Mouse (Mus musculus) limb, embryonic 13.5 days (tissue): ENCODE measurements at regions not wholly inside any gene's neighbourhood (a gene's known extent, or its start where the extent isn't known, plus 50 kb on each side); places are given as distances from the start of the nearest gene placed in this dataset.

ENCODE experiments used
- ATAC-seq: fragments of 200-750 bp; cut with Nextera tagmentation; 2 replicates; pipeline ENCODE4 v1.8.0; 2017; ENCODE audit warnings: low read depth, moderate number of reproducible peaks, moderate TSS enrichment; ENCODE audit not compliant: low FRiP score
- H3K27ac ChIP-seq: fragments of 300-500 bp; sonication (generic); 2 replicates; pipeline ENCODE4 v1.5.1; 2015; ENCODE audit warnings: inconsistent platforms, mild to moderate bottlenecking, moderate library complexity
- H3K27me3 ChIP-seq: fragments of 300-500 bp; sonication (generic); 2 replicates; pipeline ENCODE4 v1.6.1; 2015; ENCODE audit warnings: mild to moderate bottlenecking, inconsistent platforms
- H3K36me3 ChIP-seq: fragments of 300-500 bp; sonication (generic); 2 replicates; pipeline ENCODE4 v1.6.1; 2015; ENCODE audit warnings: inconsistent platforms, mild to moderate bottlenecking, moderate library complexity
- H3K4me1 ChIP-seq: fragments of 300-500 bp; sonication (generic); 2 replicates; pipeline ENCODE4 v1.6.1; 2015; ENCODE audit warnings: inconsistent platforms
- H3K4me2 ChIP-seq: fragments of 300-500 bp; sonication (generic); replicated peaks from 2 replicates; pipeline ENCODE4 v1.6.1; 2015; ENCODE audit warnings: inconsistent platforms, mild to moderate bottlenecking, moderate library complexity
- H3K4me3 ChIP-seq: fragments of 300-500 bp; sonication (generic); 2 replicates; pipeline ENCODE4 v1.5.1; 2015; ENCODE audit warnings: moderate library complexity, mild to moderate bottlenecking, inconsistent platforms
- H3K9ac ChIP-seq: fragments of 300-500 bp; sonication (generic); 2 replicates; pipeline ENCODE4 v1.6.1; 2015; ENCODE audit warnings: mild to moderate bottlenecking, inconsistent platforms
- H3K9me3 ChIP-seq: fragments of 300-500 bp; sonication (generic); 2 replicates; pipeline ENCODE4 v1.6.1; 2016; ENCODE audit warnings: inconsistent platforms
- WGBS: fragments of 180-500 bp; shearing (Covaris S2); methylation state at CpG from one replicate; pipeline ENCODE4 v1.1.7; 2015; 5-methylcytosine and 5-hydroxymethylcytosine counted together

GRCm38 (mm10) chr9:52337786-52338322, 169.5 kb upstream of the Zc3h12c start:
- WGBS, result 81% methylated on average over 4 of the region's 4 CpGs
- Histone ChIP-seq H3K36me3 (no peaks in the 10 kb centered on the region), H3K27me3 (no peaks in the 10 kb centered on the region), H3K9ac (no peak overlapping the region), H3K27ac (no peak overlapping the region), H3K4me2 (no peak overlapping the region), H3K9me3 (no peaks in the 10 kb centered on the region), H3K4me1 (0 out of 2 replicates have a peak, but pooled peaks cover 6% of the 10 kb centered on the region), H3K4me3 (no peak overlapping the region)
- no peak for ATAC-seq

GRCm38 (mm10) chr9:52334767-52335166, 166.4 kb upstream of the Zc3h12c start:
- Histone ChIP-seq H3K9me3 (no peaks in the 10 kb centered on the region), H3K4me3 (no peak overlapping the region), H3K9ac (no peak overlapping the region), H3K27ac (no peak overlapping the region), H3K36me3 (no peaks in the 10 kb centered on the region), H3K4me1 (0 out of 2 replicates have a peak, but pooled peaks cover 6% of the 10 kb centered on the region), H3K27me3 (no peaks in the 10 kb centered on the region), H3K4me2 (no peak overlapping the region)
- WGBS, result 79% methylated on average over 3 of the region's 3 CpGs
- ATAC-seq, result no peak

GRCm38 (mm10) chr9:52333884-52334283, 165.5 kb upstream of the Zc3h12c start:
- Histone ChIP-seq H3K4me2 (no peak overlapping the region), H3K27ac (no peak overlapping the region), H3K36me3 (no peaks in the 10 kb centered on the region), H3K9me3 (no peaks in the 10 kb centered on the region), H3K4me3 (no peak overlapping the region), H3K4me1 (0 out of 2 replicates have a peak, but pooled peaks cover 6% of the 10 kb centered on the region), H3K27me3 (no peaks in the 10 kb centered on the region), H3K9ac (no peak overlapping the region)
- 24% methylated on average over 2 of the region's 2 CpGs for WGBS
- ATAC-seq, result peak; percentile 40; the same call in 1 of the 2 replicates

- no peak overlapping the region for H3K27ac ChIP-seq
- no peak overlapping the region for H3K4me2 ChIP-seq
- H3K4me3 ChIP-seq, result no peak overlapping the region
- H3K9me3 ChIP-seq, result no peaks in the 10 kb centered on the region
- no peak for ATAC-seq
- no peak overlapping the region for H3K9ac ChIP-seq
- H3K36me3 ChIP-seq, result no peaks in the 10 kb centered on the region
- WGBS, result 57% methylated on average over 1 of the region's 1 CpGs
- no peaks in the 10 kb centered on the region for H3K27me3 ChIP-seq
- 0 out of 2 replicates have a peak, but pooled peaks cover 6% of the 10 kb centered on the region for H3K4me1 ChIP-seq
Measured at GRCm38 (mm10) chr9:52331748-52332147, 163.4 kb upstream of the Zc3h12c start.

GRCm38 (mm10) chr9:52330652-52331051, 162.3 kb upstream of the Zc3h12c start:
- H3K9me3 ChIP-seq, result no peaks in the 10 kb centered on the region
- WGBS, result 86% methylated on average over 3 of the region's 3 CpGs
- H3K36me3 ChIP-seq, result no peaks in the 10 kb centered on the region
- H3K4me1 ChIP-seq, result 0 out of 2 replicates have a peak, but pooled peaks cover 6% of the 10 kb centered on the region
- no peak for ATAC-seq
- H3K27ac ChIP-seq, result no peak overlapping the region
- H3K4me2 ChIP-seq, result no peak overlapping the region
- no peak overlapping the region for H3K4me3 ChIP-seq
- H3K9ac ChIP-seq, result no peak overlapping the region
- no peaks in the 10 kb centered on the region for H3K27me3 ChIP-seq

GRCm38 (mm10) chr9:52324347-52324746, 156.0 kb upstream of the Zc3h12c start:
- ATAC-seq, result no peak
- H3K27ac ChIP-seq, result no peak overlapping the region
- H3K9ac ChIP-seq, result no peak overlapping the region
- no peaks in the 10 kb centered on the region for H3K27me3 ChIP-seq
- 83% methylated on average over 2 of the region's 2 CpGs for WGBS
- H3K4me1 ChIP-seq, result no peaks in the 10 kb centered on the region
- H3K4me2 ChIP-seq, result no peak overlapping the region
- H3K9me3 ChIP-seq, result no peaks in the 10 kb centered on the region
- no peak overlapping the region for H3K4me3 ChIP-seq
- H3K36me3 ChIP-seq, result no peaks in the 10 kb centered on the region

- Histone ChIP-seq H3K4me1 (no peaks in the 10 kb centered on the region), H3K36me3 (no peaks in the 10 kb centered on the region), H3K27ac (no peak overlapping the region), H3K27me3 (no peaks in the 10 kb centered on the region), H3K4me2 (no peak overlapping the region), H3K4me3 (no peak overlapping the region), H3K9me3 (no peaks in the 10 kb centered on the region), H3K9ac (no peak overlapping the region)
- WGBS, result 75% methylated on average over 1 of the region's 1 CpGs
- no peak for ATAC-seq
Measured at GRCm38 (mm10) chr9:52323757-52324156, 155.4 kb upstream of the Zc3h12c start.

GRCm38 (mm10) chr9:52323226-52323625, 154.9 kb upstream of the Zc3h12c start:
- H3K4me3 ChIP-seq, result no peak overlapping the region
- no peak overlapping the region for H3K4me2 ChIP-seq
- H3K9me3 ChIP-seq, result no peaks in the 10 kb centered on the region
- H3K27ac ChIP-seq, result no peak overlapping the region
- ATAC-seq, result no peak
- no peaks in the 10 kb centered on the region for H3K27me3 ChIP-seq
- WGBS, result 90% methylated on average over 6 of the region's 6 CpGs
- H3K9ac ChIP-seq, result no peak overlapping the region
- no peaks in the 10 kb centered on the region for H3K4me1 ChIP-seq
- no peaks in the 10 kb centered on the region for H3K36me3 ChIP-seq

- WGBS, result 80% methylated on average over 6 of the region's 6 CpGs
Measured at GRCm38 (mm10) chr9:52301521-52301920, 133.1 kb upstream of the Zc3h12c start.

GRCm38 (mm10) chr9:52298329-52298728, 130.0 kb upstream of the Zc3h12c start:
- Histone ChIP-seq H3K36me3 (no peaks in the 10 kb centered on the region), H3K4me3 (no peak overlapping the region), H3K27me3 (no peaks in the 10 kb centered on the region), H3K4me1 (peaks cover 6% of the 10 kb centered on the region; the same call in 1 of the 2 replicates), H3K9ac (no peak overlapping the region), H3K9me3 (no peaks in the 10 kb centered on the region), H3K27ac (no peak overlapping the region), H3K4me2 (no peak overlapping the region)
- whole genome bisulfite sequencing, result 8% methylated on average over 6 of the region's 6 CpGs
- no peak for ATAC-seq

More at GRCm38 (mm10) chr9:52301521-52301920, 133.1 kb upstream of the Zc3h12c start:
- ATAC-seq, result no peak
- Histone ChIP-seq H3K4me2 (no peak overlapping the region), H3K4me3 (no peak overlapping the region), H3K9ac (no peak overlapping the region), H3K36me3 (no peaks in the 10 kb centered on the region), H3K27me3 (no peaks in the 10 kb centered on the region), H3K9me3 (no peaks in the 10 kb centered on the region), H3K27ac (no peak overlapping the region), H3K4me1 (peaks cover 6% of the 10 kb centered on the region; the same call in 1 of the 2 replicates)

GRCm38 (mm10) chr9:52294699-52295098, 126.3 kb upstream of the Zc3h12c start:
- no peaks in the 10 kb centered on the region for H3K4me1 ChIP-seq
- ATAC-seq, result no peak
- no peak overlapping the region for H3K4me2 ChIP-seq
- 77% methylated on average over 8 of the region's 8 CpGs for WGBS
- no peaks in the 10 kb centered on the region for H3K9me3 ChIP-seq
- H3K27ac ChIP-seq, result no peak overlapping the region
- no peak overlapping the region for H3K9ac ChIP-seq
- no peak overlapping the region for H3K4me3 ChIP-seq
- H3K36me3 ChIP-seq, result no peaks in the 10 kb centered on the region
- no peaks in the 10 kb centered on the region for H3K27me3 ChIP-seq

- no peak for ATAC-seq
- no peak overlapping the region for H3K9ac ChIP-seq
- no peak overlapping the region for H3K27ac ChIP-seq
- H3K4me1 ChIP-seq, result 0 out of 2 replicates have a peak, but pooled peaks cover 4% of the 10 kb centered on the region
- H3K9me3 ChIP-seq, result no peaks in the 10 kb centered on the region
- H3K4me2 ChIP-seq, result no peak overlapping the region
- H3K27me3 ChIP-seq, result no peaks in the 10 kb centered on the region
- 73% methylated on average over 4 of the region's 4 CpGs for WGBS
- no peak overlapping the region for H3K4me3 ChIP-seq
- H3K36me3 ChIP-seq, result no peaks in the 10 kb centered on the region
Measured at GRCm38 (mm10) chr9:52289069-52289468, 120.7 kb upstream of the Zc3h12c start.

GRCm38 (mm10) chr9:52287761-52288275, 119.4 kb upstream of the Zc3h12c start:
- Histone ChIP-seq H3K4me3 (no peak overlapping the region), H3K9ac (no peak overlapping the region), H3K27ac (no peak overlapping the region), H3K9me3 (no peaks in the 10 kb centered on the region), H3K36me3 (no peaks in the 10 kb centered on the region), H3K27me3 (no peaks in the 10 kb centered on the region), H3K4me2 (no peak overlapping the region), H3K4me1 (0 out of 2 replicates have a peak, but pooled peaks cover 4% of the 10 kb centered on the region)
- WGBS, result 74% methylated on average over 7 of the region's 7 CpGs
- ATAC-seq, result no peak
